Mouse (Mus musculus) embryonic facial prominence, embryonic 10.5 days (tissue): ENCODE measurements around the gene Enpp3. TPM values are rescaled to one million over a fixed set of nuclear protein-coding genes. Genes with fewer than 3 reads are reported as not detected.
A peak's percentile ranks its signal among the peaks of the same experiment; 100 is the strongest.
"Not testable (repeated sequence)": the region's sequence is repeated elsewhere in the genome, so short reads cannot be mapped to it uniquely, and the experiment has no call there.

Source experiments
- DNase-seq: peaks from one replicate; pipeline ENCODE4 v3.0.0-alpha.2; 2017; ENCODE audit warnings: low spot score
- H3K27ac ChIP-seq: fragments of 300-500 bp; sonication (generic); replicated peaks from 2 replicates; pipeline ENCODE4 v1.5.1; 2016; ENCODE audit warnings: mild to moderate bottlenecking
- H3K27me3 ChIP-seq: fragments of 300-500 bp; sonication (generic); replicated peaks from 2 replicates; pipeline ENCODE4 v1.6.1; 2016; ENCODE audit warnings: low read depth, mild to moderate bottlenecking; ENCODE audit not compliant: poor library complexity, severe bottlenecking
- H3K36me3 ChIP-seq: fragments of 300-500 bp; sonication (generic); replicated peaks from 2 replicates; pipeline ENCODE4 v1.6.1; 2016; ENCODE audit warnings: mild to moderate bottlenecking, moderate library complexity
- H3K4me1 ChIP-seq: fragments of 300-500 bp; sonication (generic); 2 replicates; pipeline ENCODE4 v1.6.1; 2016
- H3K4me3 ChIP-seq: fragments of 300-500 bp; sonication (generic); 2 replicates; pipeline ENCODE4 v1.5.1; 2016; ENCODE audit warnings: mild to moderate bottlenecking, moderate library complexity
- H3K9me3 ChIP-seq: fragments of 300-500 bp; sonication (generic); 2 replicates; pipeline ENCODE4 v1.6.1; 2016; ENCODE audit warnings: mild to moderate bottlenecking
- WGBS: fragments of 180-500 bp; shearing (Covaris S2); methylation state at CpG from one replicate; pipeline ENCODE4 v1.1.7; 2016; 5-methylcytosine and 5-hydroxymethylcytosine counted together
- polyA plus RNA-seq: library from polyadenylated mRNA; unstranded; fragments of >200 nt; fragmentation: Nextera tagmentation; extraction: Ambion mirVana; gene quantifications from 2 replicates; pipeline ENCODE4 v1.2.1, GENCODE M21; 2016

Enpp3 gene
- polyA plus RNA-seq, 1 experiment from 2014 or later: 9.7 TPM

- no peak for DNase-seq
- 40% methylated on average over 10 of the region's 10 CpGs for WGBS
Observed at GRCm38 (mm10) chr10:24810639-24811038, 32.0 kb downstream of the Enpp3 start.

DNA sequence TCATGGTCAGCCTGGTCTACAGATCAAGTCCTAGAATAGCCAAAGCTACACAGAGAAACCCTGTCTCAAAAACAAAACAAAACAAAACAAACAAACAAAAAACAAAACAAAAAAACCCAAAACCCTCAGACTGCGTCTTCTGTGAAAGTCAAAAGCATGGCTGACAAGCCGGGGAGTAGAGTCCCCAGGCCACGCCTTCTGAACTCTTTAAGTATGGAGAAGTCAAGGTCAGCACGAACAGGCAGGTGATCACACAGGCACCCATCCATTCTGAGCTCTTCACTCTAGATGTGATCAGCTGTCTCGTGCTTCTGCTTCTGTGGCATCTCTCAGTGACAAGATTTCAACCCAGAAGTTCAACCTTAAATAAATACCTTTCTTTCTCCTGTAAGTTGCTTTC, 35.9 kb downstream of the Enpp3 start:
- no peak overlapping the region for H3K27ac ChIP-seq
- no peak for DNase-seq
- 90% methylated on average over 5 of the region's 5 CpGs for WGBS
- H3K36me3 ChIP-seq: peaks cover 19% of the 10 kb centered on the region
- no peak overlapping the region for H3K4me3 ChIP-seq
- peaks cover 13% of the 10 kb centered on the region; the same call in 1 of the 2 replicates for H3K9me3 ChIP-seq
- peaks cover 17% of the 10 kb centered on the region for H3K4me1 ChIP-seq
- no peaks in the 10 kb centered on the region for H3K27me3 ChIP-seq

More at GRCm38 (mm10) chr10:24810639-24811038, 32.0 kb downstream of the Enpp3 start:
- Histone ChIP-seq H3K4me1 (peaks cover 17% of the 10 kb centered on the region), H3K4me3 (no peak overlapping the region), H3K36me3 (no peaks in the 10 kb centered on the region), H3K27ac (peak overlapping the region; percentile 21; the same call in 1 of the 2 replicates), H3K27me3 (no peaks in the 10 kb centered on the region), H3K9me3 (no peaks in the 10 kb centered on the region)

- DNase-seq: no peak
- Histone ChIP-seq H3K27me3 (no peaks in the 10 kb centered on the region), H3K4me3 (no peak overlapping the region), H3K4me1 (peaks cover 13% of the 10 kb centered on the region), H3K9me3 (peaks cover 13% of the 10 kb centered on the region; the same call in 1 of the 2 replicates), H3K27ac (no peak overlapping the region), H3K36me3 (peaks cover 19% of the 10 kb centered on the region)
- 89% methylated on average over 10 of the region's 10 CpGs for WGBS
Observed at GRCm38 (mm10) chr10:24805876-24806275, 36.7 kb downstream of the Enpp3 start.

GRCm38 (mm10) chr10:24805173-24805572, 37.5 kb downstream of the Enpp3 start:
- Histone ChIP-seq H3K27me3 (no peaks in the 10 kb centered on the region), H3K36me3 (peaks cover 19% of the 10 kb centered on the region), H3K27ac (no peak overlapping the region), H3K4me3 (no peak overlapping the region), H3K4me1 (peaks cover 6% of the 10 kb centered on the region), H3K9me3 (peaks cover 13% of the 10 kb centered on the region; the same call in 1 of the 2 replicates)
- 83% methylated on average over 2 of the region's 2 CpGs for WGBS
- no peak for DNase-seq

DNA sequence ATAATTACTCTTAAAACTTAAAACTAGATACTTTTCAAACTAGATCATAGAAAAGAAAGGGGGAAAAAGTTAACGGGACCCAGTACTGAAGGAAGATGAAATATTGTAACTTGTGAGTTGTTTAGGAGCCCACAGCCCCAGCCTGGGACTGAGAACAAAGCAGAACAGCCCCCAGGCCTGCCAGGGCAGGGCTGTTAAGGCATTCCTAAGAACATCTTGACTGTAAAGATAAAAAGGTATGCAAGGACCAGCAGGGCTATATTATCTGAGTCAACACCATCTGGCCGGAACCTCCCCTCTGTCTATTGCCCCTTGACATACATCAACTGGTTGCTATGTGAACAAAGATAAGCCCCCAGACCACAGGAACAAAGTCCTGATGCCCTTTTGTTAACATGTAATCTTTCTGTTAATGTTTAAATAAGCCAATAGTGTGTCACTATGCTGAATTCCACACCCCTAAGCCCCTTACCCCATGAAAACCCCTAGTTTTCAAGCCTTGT, 39.8 kb downstream of the Enpp3 start:
- H3K4me3 ChIP-seq, H3K27ac ChIP-seq, DNase-seq, H3K4me1 ChIP-seq, H3K27me3 ChIP-seq: not testable (repeated sequence)
- peaks cover 19% of the 10 kb centered on the region for H3K36me3 ChIP-seq
- peaks cover 13% of the 10 kb centered on the region; the same call in 1 of the 2 replicates for H3K9me3 ChIP-seq
- WGBS: 94% methylated on average over 2 of the region's 2 CpGs

- no peaks in the 10 kb centered on the region for H3K27me3 ChIP-seq
- H3K36me3 ChIP-seq: peaks cover 19% of the 10 kb centered on the region
- peaks cover 13% of the 10 kb centered on the region; the same call in 1 of the 2 replicates for H3K9me3 ChIP-seq
- DNase-seq: no peak
- H3K27ac ChIP-seq: no peak overlapping the region
- 85% methylated on average over 2 of the region's 2 CpGs for WGBS
- H3K4me3 ChIP-seq: no peak overlapping the region
- no peaks in the 10 kb centered on the region for H3K4me1 ChIP-seq
Observed at GRCm38 (mm10) chr10:24801796-24802195, 40.8 kb downstream of the Enpp3 start.

GRCm38 (mm10) chr10:24797246-24797645, 45.4 kb downstream of the Enpp3 start:
- Histone ChIP-seq H3K9me3 (peaks cover 3% of the 10 kb centered on the region; the same call in 1 of the 2 replicates), H3K27me3 (no peaks in the 10 kb centered on the region), H3K27ac (no peak overlapping the region), H3K36me3 (peaks cover 6% of the 10 kb centered on the region), H3K4me3 (no peak overlapping the region), H3K4me1 (no peaks in the 10 kb centered on the region)
- 49% methylated on average over 5 of the region's 5 CpGs for WGBS
- DNase-seq: peak; percentile 74

DNA sequence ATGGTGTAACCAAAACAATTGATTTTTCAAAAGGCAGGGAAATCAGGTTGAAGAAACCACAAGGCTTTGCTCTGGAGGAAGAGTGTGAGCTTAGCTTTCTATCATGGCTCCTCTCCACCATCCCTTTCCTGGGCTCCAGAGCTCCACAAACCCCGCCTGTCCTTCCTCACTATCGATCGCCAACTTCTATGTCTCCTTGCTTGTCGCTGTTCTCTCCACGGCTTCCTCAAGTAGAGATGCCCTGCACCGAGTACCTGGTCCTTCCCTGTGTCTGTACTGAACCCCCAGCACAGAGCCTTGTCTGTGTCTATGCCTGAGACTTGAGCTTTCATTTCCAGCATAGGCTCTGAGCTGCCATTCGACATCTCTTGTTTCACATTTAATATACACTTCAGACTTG, 49.9 kb downstream of the Enpp3 start:
- Histone ChIP-seq H3K4me1 (no peaks in the 10 kb centered on the region), H3K4me3 (no peak overlapping the region), H3K27me3 (no peaks in the 10 kb centered on the region), H3K36me3 (0 out of 2 replicates have a peak, but pooled peaks cover 3% of the 10 kb centered on the region), H3K27ac (no peak overlapping the region), H3K9me3 (peaks cover 2% of the 10 kb centered on the region; the same call in 1 of the 2 replicates)
- 91% methylated on average over 7 of the region's 7 CpGs for WGBS
- no peak for DNase-seq

GRCm38 (mm10) chr10:24789747-24790545, 52.7 kb downstream of the Enpp3 start:
- WGBS: 70% methylated on average over 11 of the region's 11 CpGs
- Histone ChIP-seq H3K27ac (no peak overlapping the region), H3K27me3 (no peaks in the 10 kb centered on the region), H3K4me3 (no peak overlapping the region), H3K4me1 (no peaks in the 10 kb centered on the region), H3K9me3 (no peaks in the 10 kb centered on the region), H3K36me3 (no peaks in the 10 kb centered on the region)
- DNase-seq: peak; percentile 59

DNA sequence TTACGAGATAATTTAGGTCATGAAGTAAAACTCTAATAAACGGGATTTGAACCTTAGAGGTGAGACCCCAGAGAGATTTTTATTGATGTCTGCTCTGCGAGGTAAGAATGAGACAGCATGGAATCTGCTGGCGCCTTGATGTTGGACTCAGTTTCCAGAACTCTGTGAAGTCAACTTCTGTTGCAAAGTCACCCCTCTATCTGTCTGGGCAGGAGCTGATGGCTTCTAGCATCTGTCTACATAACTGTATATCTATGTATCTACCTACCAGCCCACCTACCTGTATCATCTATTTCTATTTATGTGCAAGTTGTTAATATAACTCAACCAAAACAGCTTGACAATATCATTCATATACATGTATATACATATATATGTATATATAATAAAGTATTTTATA, 57.3 kb downstream of the Enpp3 start:
- no peaks in the 10 kb centered on the region for H3K36me3 ChIP-seq
- no peak overlapping the region for H3K4me3 ChIP-seq
- WGBS: 88% methylated on average over 4 of the region's 4 CpGs
- no peak overlapping the region for H3K27ac ChIP-seq
- DNase-seq: no peak
- no peaks in the 10 kb centered on the region for H3K27me3 ChIP-seq
- H3K4me1 ChIP-seq: 0 out of 2 replicates have a peak, but pooled peaks cover 3% of the 10 kb centered on the region
- no peaks in the 10 kb centered on the region for H3K9me3 ChIP-seq

- Histone ChIP-seq H3K4me3 (no peak overlapping the region), H3K9me3 (no peaks in the 10 kb centered on the region), H3K27me3 (no peaks in the 10 kb centered on the region), H3K27ac (no peak overlapping the region), H3K4me1 (0 out of 2 replicates have a peak, but pooled peaks cover 3% of the 10 kb centered on the region), H3K36me3 (no peaks in the 10 kb centered on the region)
- no peak for DNase-seq
- WGBS: 94% methylated on average over 9 of the region's 9 CpGs
Observed at GRCm38 (mm10) chr10:24784624-24785276, 57.9 kb downstream of the Enpp3 start.

GRCm38 (mm10) chr10:24783946-24784345, 58.7 kb downstream of the Enpp3 start:
- H3K27ac ChIP-seq: no peak overlapping the region

More at GRCm38 (mm10) chr10:24783946-24784345, 58.7 kb downstream of the Enpp3 start:
- Histone ChIP-seq H3K36me3 (no peaks in the 10 kb centered on the region), H3K4me3 (no peak overlapping the region), H3K27me3 (no peaks in the 10 kb centered on the region), H3K9me3 (no peaks in the 10 kb centered on the region), H3K4me1 (0 out of 2 replicates have a peak, but pooled peaks cover 5% of the 10 kb centered on the region)
- no peak for DNase-seq
- WGBS: 90% methylated on average over 3 of the region's 3 CpGs
